In genomic region chr8:13756480-13756879, GRCm38 (mm10) we compare ENCODE assay signal across 18 mouse cellular contexts. TPM values are rescaled to one million over a fixed set of nuclear protein-coding genes. Genes with fewer than 3 reads are reported as not detected.
DNase-seq lines count a peak whose midpoint lies in the region; ATAC-seq lines count a peak whose summit lies in the region.
"Had no signal": no experiment of that assay in that cellular context is flagged by ENCODE, and none has a peak within 500 bp of the region (broad histone marks: within the 10 kb centered on the region; RNA-seq: fewer than 3 reads in every experiment).

No protein-coding gene starts in this region.

- H3K4me1 ChIP-seq in heart, embryonic 15.5 days (replicated peaks), result peaks cover 16% of the 10 kb centered on the region
- H3K4me1 ChIP-seq in heart, embryonic 10.5 days, result peaks cover 19% of the 10 kb centered on the region
- H3K4me1 ChIP-seq in lung, embryonic 15.5 days, result peaks cover 33% of the 10 kb centered on the region
- H3K4me1 ChIP-seq in intestine, embryonic 16.5 days (ENCODE audit: control insufficient read depth, insufficient read depth, low read length), result peaks cover 16% of the 10 kb centered on the region; the same call in 1 of the 2 replicates
- H3K4me1 ChIP-seq in neural tube, embryonic 13.5 days (replicated peaks), result peaks cover 32% of the 10 kb centered on the region

- no peak for ATAC-seq in heart, embryonic 15.5 days (replicated peaks; ENCODE audit: insufficient number of reproducible peaks, insufficient read depth, low FRiP score, low read depth)
- ATAC-seq in lung, embryonic 15.5 days (ENCODE audit: borderline replicate concordance, extremely low read depth, low FRiP score, low TSS enrichment), result peak; percentile 49; the same call in 1 of the 2 replicates
- ATAC-seq in intestine, embryonic 16.5 days, result peak; percentile 52
- no peak for ATAC-seq in neural tube, embryonic 13.5 days (ENCODE audit: low read depth)

- H3K36me3 ChIP-seq in heart, embryonic 15.5 days, result peaks cover 8% of the 10 kb centered on the region
- peaks cover 15% of the 10 kb centered on the region for H3K36me3 ChIP-seq in heart, embryonic 10.5 days
- peaks cover 8% of the 10 kb centered on the region for H3K36me3 ChIP-seq in lung, embryonic 15.5 days
- peaks cover 6% of the 10 kb centered on the region; the same call in 1 of the 2 replicates for H3K36me3 ChIP-seq in intestine, embryonic 16.5 days (ENCODE audit: control insufficient read depth, insufficient read depth, low read length)
- peaks cover 11% of the 10 kb centered on the region for H3K36me3 ChIP-seq in neural tube, embryonic 13.5 days

- no peaks in the 10 kb centered on the region for H3K27me3 ChIP-seq in heart, embryonic 15.5 days
- no peaks in the 10 kb centered on the region for H3K27me3 ChIP-seq in heart, embryonic 10.5 days (ENCODE audit: insufficient read depth, poor library complexity, severe bottlenecking)
- H3K27me3 ChIP-seq in lung, embryonic 15.5 days, result no peaks in the 10 kb centered on the region
- no peaks in the 10 kb centered on the region for H3K27me3 ChIP-seq in intestine, embryonic 16.5 days (replicated peaks; ENCODE audit: control insufficient read depth, insufficient read depth, low read length)
- no peaks in the 10 kb centered on the region for H3K27me3 ChIP-seq in neural tube, embryonic 13.5 days
- H3K27me3 ChIP-seq: limb, embryonic 12.5 days had no signal

- no peak overlapping the region for H3K9ac ChIP-seq in heart, embryonic 15.5 days
- no peak overlapping the region for H3K9ac ChIP-seq in lung, embryonic 15.5 days
- no peak overlapping the region for H3K9ac ChIP-seq in intestine, embryonic 16.5 days (ENCODE audit: low read depth, low read length)
- peak overlapping the region; percentile 97; the same call in 1 of the 2 replicates for H3K9ac ChIP-seq in neural tube, embryonic 13.5 days

- H3K9me3 ChIP-seq in heart, embryonic 15.5 days (replicated peaks), result no peaks in the 10 kb centered on the region
- no peaks in the 10 kb centered on the region for H3K9me3 ChIP-seq in heart, embryonic 10.5 days
- H3K9me3 ChIP-seq in lung, embryonic 15.5 days, result no peaks in the 10 kb centered on the region
- no peaks in the 10 kb centered on the region for H3K9me3 ChIP-seq in intestine, embryonic 16.5 days (ENCODE audit: control insufficient read depth, low read length)
- no peaks in the 10 kb centered on the region for H3K9me3 ChIP-seq in neural tube, embryonic 13.5 days
- H3K9me3 ChIP-seq: G1E; limb, embryonic 12.5 days had no signal

- no peak for DNase-seq in heart, embryonic 10.5 days (ENCODE audit: low spot score)
- DNase-seq in lung, adult 18-20 months, result no peak
- no peak for DNase-seq in layer of hippocampus, adult 11-12 months (ENCODE audit: low spot score)
- DNase-seq: cerebellum, adult 11 months; cerebellum, postnatal 25 days; gastrocnemius, postnatal 14 days; heart, postnatal 14 days; kidney, adult 18-20 months; kidney, postnatal 4 days; liver, postnatal 0 days; right cerebral cortex, postnatal 25 days; thymus, adult 18-20 months had no signal

- 0 out of 2 replicates have a peak overlapping the region, but pooled peaks have one; percentile 81 for H3K4me2 ChIP-seq in heart, embryonic 15.5 days
- peak overlapping the region; percentile 79 for H3K4me2 ChIP-seq in lung, embryonic 15.5 days
- no peak overlapping the region for H3K4me2 ChIP-seq in intestine, embryonic 16.5 days (ENCODE audit: low read depth, low read length)
- no peak overlapping the region for H3K4me2 ChIP-seq in neural tube, embryonic 13.5 days

- H3K4me3 ChIP-seq in heart, embryonic 15.5 days, result no peak overlapping the region
- H3K4me3 ChIP-seq in heart, embryonic 10.5 days, result no peak overlapping the region
- H3K4me3 ChIP-seq in lung, embryonic 15.5 days, result peak overlapping the region; percentile 98
- no peak overlapping the region for H3K4me3 ChIP-seq in intestine, embryonic 16.5 days (ENCODE audit: low read length)
- peak overlapping the region; percentile 98; the same call in 1 of the 2 replicates for H3K4me3 ChIP-seq in neural tube, embryonic 13.5 days

- no peak overlapping the region for H3K27ac ChIP-seq in heart, embryonic 15.5 days
- no peak overlapping the region for H3K27ac ChIP-seq in heart, embryonic 10.5 days
- H3K27ac ChIP-seq in lung, embryonic 15.5 days, result peak overlapping the region; percentile 91
- H3K27ac ChIP-seq in intestine, embryonic 16.5 days (ENCODE audit: low read length), result no peak overlapping the region
- H3K27ac ChIP-seq in neural tube, embryonic 13.5 days (replicated peaks), result peak overlapping the region; percentile 64; the same call in 1 of the 2 replicates

- WGBS in heart, embryonic 15.5 days, result 58% methylated on average over 7 of the region's 7 CpGs
- WGBS in heart, embryonic 10.5 days, result 62% methylated on average over 7 of the region's 7 CpGs
- 27% methylated on average over 7 of the region's 7 CpGs for WGBS in lung, embryonic 15.5 days
- WGBS in intestine, embryonic 16.5 days, result 45% methylated on average over 7 of the region's 7 CpGs
- WGBS in neural tube, embryonic 13.5 days, result 64% methylated on average over 7 of the region's 7 CpGs

RNA-seq across cellular contexts. Expression of gene Cdc16, which starts 1.0 kb away (rescaled TPM):
- 93.4 and 111 TPM in 2 replicates for polyA plus RNA-seq in heart, embryonic 15.5 days (2015; fragmentation: Nextera tagmentation; extraction: Ambion mirVana)
- polyA plus RNA-seq in heart, embryonic 10.5 days (2016; fragmentation: Nextera tagmentation; extraction: Ambion mirVana), result 160 and 186 TPM in 2 replicates
- 214 and 215 TPM in 2 replicates for polyA plus RNA-seq in lung, embryonic 15.5 days (2015; fragmentation: Nextera tagmentation; extraction: Ambion mirVana)
- 102 and 112 TPM in 2 replicates for polyA plus RNA-seq in intestine, embryonic 16.5 days (2015; fragmentation: Nextera tagmentation; extraction: Ambion mirVana)
- polyA plus RNA-seq in neural tube, embryonic 13.5 days (2015; fragmentation: Nextera tagmentation; extraction: Ambion mirVana), result 166 and 175 TPM in 2 replicates

RNA-seq across cellular contexts. Expression of gene Upf3a, which starts 28.9 kb away (rescaled TPM):
- polyA plus RNA-seq in heart, embryonic 15.5 days (2015; fragmentation: Nextera tagmentation; extraction: Ambion mirVana), result 23.9 and 27.4 TPM in 2 replicates
- polyA plus RNA-seq in heart, embryonic 10.5 days (2016; fragmentation: Nextera tagmentation; extraction: Ambion mirVana), result 25.7 and 34.1 TPM in 2 replicates
- 41.9 and 45.4 TPM in 2 replicates for polyA plus RNA-seq in lung, embryonic 15.5 days (2015; fragmentation: Nextera tagmentation; extraction: Ambion mirVana)
- polyA plus RNA-seq in intestine, embryonic 16.5 days (2015; fragmentation: Nextera tagmentation; extraction: Ambion mirVana), result 30.8 and 32.6 TPM in 2 replicates
- polyA plus RNA-seq in neural tube, embryonic 13.5 days (2015; fragmentation: Nextera tagmentation; extraction: Ambion mirVana), result 42.4 and 46.2 TPM in 2 replicates

RNA-seq across cellular contexts. Expression of gene Cfap97d2, which starts 50.8 kb away (rescaled TPM):
- polyA plus RNA-seq in heart, embryonic 15.5 days (2015; fragmentation: Nextera tagmentation; extraction: Ambion mirVana), result not detected in 2 replicates
- polyA plus RNA-seq in heart, embryonic 10.5 days (2016; fragmentation: Nextera tagmentation; extraction: Ambion mirVana), result not detected in 2 replicates
- polyA plus RNA-seq in lung, embryonic 15.5 days (2015; fragmentation: Nextera tagmentation; extraction: Ambion mirVana), result 0.17 and 0.24 TPM in 2 replicates
- polyA plus RNA-seq in intestine, embryonic 16.5 days (2015; fragmentation: Nextera tagmentation; extraction: Ambion mirVana), result 0.18 TPM in 1 of 2 replicates, not detected in the other
- 1.3 and 1.8 TPM in 2 replicates for polyA plus RNA-seq in neural tube, embryonic 13.5 days (2015; fragmentation: Nextera tagmentation; extraction: Ambion mirVana)
- polyA plus RNA-seq: G1E; liver, postnatal 0 days had no signal

Comparison
In these comparisons a context has a peak if more than half of its experiments do, and no peak if none do; other contexts are left out.
1. ATAC-seq: peak in lung, embryonic 15.5 days (single experiment) and intestine, embryonic 16.5 days (single experiment); none in heart, embryonic 15.5 days (single experiment) and neural tube, embryonic 13.5 days (single experiment).
2. H3K27ac ChIP-seq: peak in lung, embryonic 15.5 days (single experiment) and neural tube, embryonic 13.5 days (single experiment); none in heart, embryonic 15.5 days (single experiment), heart, embryonic 10.5 days (single experiment) and intestine, embryonic 16.5 days (single experiment).
3. H3K4me2 ChIP-seq: peak in heart, embryonic 15.5 days (single experiment) and lung, embryonic 15.5 days (single experiment); none in intestine, embryonic 16.5 days (single experiment) and neural tube, embryonic 13.5 days (single experiment).
4. H3K4me3 ChIP-seq: peak in lung, embryonic 15.5 days (single experiment) and neural tube, embryonic 13.5 days (single experiment); none in heart, embryonic 15.5 days (single experiment), heart, embryonic 10.5 days (single experiment) and intestine, embryonic 16.5 days (single experiment).